Mouse (Mus musculus) liver, embryonic 14.5 days (tissue): Measurements from ENCODE around the gene Cpvl. TPM values are rescaled to one million over a fixed set of nuclear protein-coding genes. Genes with fewer than 3 reads are reported as not detected.

Experiments
- ATAC-seq: fragments of 200-750 bp; cut with Nextera tagmentation; 2 replicates; pipeline ENCODE4 v1.8.0; 2017; ENCODE audit warnings: moderate number of reproducible peaks, mild to moderate bottlenecking, moderate library complexity; ENCODE audit not compliant: insufficient read depth
- DNase-seq, 3 experiments: peaks; one replicate each; pipeline ENCODE4 v3.0.0-alpha.2; 2012 to 2013; ENCODE audit warnings: low read depth in 3 of 3, low spot score in 3 of 3
- H3K27ac ChIP-seq: fragments of 300-500 bp; sonication (generic); 2 replicates; pipeline ENCODE4 v1.5.1; 2014; ENCODE audit warnings: moderate library complexity, mild to moderate bottlenecking, control low read depth, inconsistent platforms
- H3K27me3 ChIP-seq: fragments of 300-500 bp; sonication (generic); 2 replicates; pipeline ENCODE4 v1.6.1; 2014; ENCODE audit warnings: mild to moderate bottlenecking, low read length, moderate library complexity; ENCODE audit not compliant: control insufficient read depth, insufficient read depth
- H3K36me3 ChIP-seq: fragments of 300-500 bp; sonication (generic); replicated peaks from 2 replicates; pipeline ENCODE4 v1.6.1; 2014; ENCODE audit warnings: low read depth; ENCODE audit not compliant: control insufficient read depth, insufficient read depth
- H3K4me1 ChIP-seq, 2 experiments: fragments of 200-500 bp in 1 of 2; fragments of 300-500 bp in 1 of 2; sonication (generic) in 1 of 2; replicated peaks; 2 replicates each; pipeline ENCODE4 v1.6.1; 2012 to 2014; ENCODE audit warnings: antibody characterized with exemption in 1 of 2, inconsistent platforms in 1 of 2, low read length in 1 of 2; ENCODE audit not compliant: control insufficient read depth in 2 of 2, insufficient read depth in 2 of 2
- H3K4me2 ChIP-seq: fragments of 300-500 bp; sonication (generic); 2 replicates; pipeline ENCODE4 v1.6.1; 2014; ENCODE audit warnings: low read depth, mild to moderate bottlenecking, control low read depth, moderate library complexity
- H3K4me3 ChIP-seq, 2 experiments: fragments of 200-500 bp in 1 of 2; fragments of 300-500 bp in 1 of 2; sonication (generic) in 1 of 2; 2 replicates each; pipeline ENCODE4 v1.5.1; 2012 to 2014; ENCODE audit warnings: low read depth in 2 of 2, low read length in 2 of 2, mild to moderate bottlenecking in 2 of 2, control low read depth in 1 of 2, inconsistent platforms in 1 of 2, moderate library complexity in 1 of 2; ENCODE audit not compliant: insufficient read depth in 1 of 2
- H3K9ac ChIP-seq: fragments of 300-500 bp; sonication (generic); replicated peaks from 2 replicates; pipeline ENCODE4 v1.6.1; 2014; ENCODE audit warnings: mild to moderate bottlenecking, control low read depth, moderate library complexity
- H3K9me3 ChIP-seq: fragments of 300-500 bp; sonication (generic); 2 replicates; pipeline ENCODE4 v1.6.1; 2016; ENCODE audit warnings: low read length, mixed read lengths; ENCODE audit not compliant: control insufficient read depth
- CTCF ChIP-seq: IDR thresholded peaks from 2 replicates; pipeline ENCODE4 v1.5.1; 2016; ENCODE audit warnings: antibody characterized with exemption, low read depth, control low read depth
- EP300 ChIP-seq: IDR thresholded peaks from 2 replicates; pipeline ENCODE4 v1.6.1; 2016; ENCODE audit warnings: antibody characterized with exemption, low read depth
- WGBS: fragments of 180-500 bp; shearing (Covaris S2); extraction: QIAGEN DNeasy Blood & Tissue Kit; methylation state at CpG from one replicate; pipeline ENCODE4 v1.1.7; 2014; ENCODE audit not compliant: insufficient replicate concordance; 5-methylcytosine and 5-hydroxymethylcytosine counted together
- polyA plus RNA-seq, 2 experiments: library from polyadenylated mRNA; depleted of rRNA in 1 of 2; stranded (reverse) in 1 of 2; unstranded in 1 of 2; fragments of >200 nt; fragmentation: Nextera tagmentation in 1 of 2; extraction: Ambion mirVana in 1 of 2; gene quantifications; 2 replicates each; pipeline versions ENCODE4 v1.2.1 to v1.2.3; 2012 to 2014

The Cpvl gene
- polyA plus RNA-seq, 2 experiments: not detected

DNA sequence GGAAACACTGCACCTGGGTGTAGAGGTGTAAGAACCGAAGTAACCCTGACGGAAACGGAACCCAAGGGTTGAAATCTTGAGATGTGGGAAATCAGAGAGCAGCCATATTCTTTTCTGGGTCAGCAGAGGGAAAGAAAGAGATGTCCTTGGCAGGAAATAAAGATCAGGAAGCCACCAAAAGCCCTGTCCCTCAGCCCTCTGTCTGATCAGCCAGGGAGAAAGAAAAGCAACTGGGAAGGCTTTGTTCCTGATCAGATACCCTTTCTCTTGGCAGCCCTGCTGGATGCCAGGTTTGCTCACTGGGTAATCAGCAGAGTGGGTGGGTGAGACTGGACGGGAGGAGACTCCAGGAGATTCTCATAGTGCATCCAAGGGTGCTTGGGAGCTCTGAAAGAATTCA is 27.1 kb downstream of the Cpvl start:
- Histone ChIP-seq H3K27ac (no peak overlapping the region), H3K4me2 (no peak overlapping the region), H3K27me3 (no peaks in the 10 kb centered on the region), H3K36me3 (no peaks in the 10 kb centered on the region), H3K4me1 (0 out of 4 replicates have a peak, but pooled peaks cover 0 to 2% of the 10 kb centered on the region in 2 experiments), H3K4me3 (no peak overlapping the region), H3K9ac (no peak overlapping the region), H3K9me3 (no peaks in the 10 kb centered on the region)
- ATAC-seq (no peak), DNase-seq (no peak)
- TF ChIP-seq CTCF: no peak
- no peak for TF ChIP-seq EP300
- WGBS: 68% methylated on average over 4 of the region's 4 CpGs

- 44% methylated on average over 9 of the region's 9 CpGs for WGBS
- Histone ChIP-seq H3K27me3 (no peaks in the 10 kb centered on the region), H3K27ac (no peak overlapping the region), H3K9ac (no peak overlapping the region), H3K4me1 (0 out of 4 replicates have a peak, but pooled peaks cover 0 to 2% of the 10 kb centered on the region in 2 experiments), H3K36me3 (no peaks in the 10 kb centered on the region), H3K4me2 (no peak overlapping the region), H3K9me3 (no peaks in the 10 kb centered on the region), H3K4me3 (no peak overlapping the region)
- TF ChIP-seq CTCF (no peak), EP300 (no peak)
- no peak for ATAC-seq
- no peak for DNase-seq
Measured at GRCm38 (mm10) chr6:53950876-53951275, 27.6 kb downstream of the Cpvl start.

DNA sequence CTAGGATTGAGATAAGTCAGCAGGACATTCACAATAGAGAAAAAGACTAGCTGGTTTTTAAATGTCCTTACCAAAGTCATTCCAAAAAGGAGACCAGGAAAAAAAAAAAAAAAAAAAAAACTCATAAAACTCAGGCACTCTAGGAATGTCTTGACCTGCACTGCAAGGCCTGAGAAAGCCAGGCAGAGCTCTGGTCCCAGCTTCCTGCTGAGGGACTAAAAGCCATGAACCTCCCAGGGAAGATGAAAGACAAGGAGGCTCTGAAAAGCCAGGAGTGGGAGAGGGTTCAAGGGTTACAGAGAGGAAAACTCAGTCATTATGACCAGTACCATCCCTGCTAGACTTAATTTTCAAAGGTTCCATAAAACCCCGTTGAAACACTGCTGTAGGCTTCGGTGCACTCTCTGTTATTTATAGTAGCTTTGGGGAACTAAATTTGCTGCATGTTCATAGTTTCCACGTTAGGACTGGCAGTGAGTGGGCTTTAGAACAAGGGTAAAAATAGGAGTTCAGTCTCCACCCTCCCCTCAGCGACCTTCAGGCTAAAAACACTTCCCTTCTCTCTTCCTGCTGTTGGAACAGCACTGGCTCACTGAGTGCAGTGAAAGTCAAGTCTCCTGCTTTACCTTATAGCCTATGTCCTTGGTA is 30.0 kb downstream of the Cpvl start:
- H3K9me3 ChIP-seq: no peaks in the 10 kb centered on the region
- no peaks in the 10 kb centered on the region for H3K27me3 ChIP-seq
- 8% methylated on average over 4 of the region's 4 CpGs for WGBS
- DNase-seq (no peak), ATAC-seq (no peak)
- TF ChIP-seq EP300: no peak
- H3K9ac ChIP-seq: no peak overlapping the region
- H3K36me3 ChIP-seq: no peaks in the 10 kb centered on the region
- no peak overlapping the region for H3K27ac ChIP-seq
- H3K4me3 ChIP-seq: no peak overlapping the region
- 0 out of 4 replicates have a peak, but pooled peaks cover 0 to 2% of the 10 kb centered on the region in 2 experiments for H3K4me1 ChIP-seq
- H3K4me2 ChIP-seq: no peak overlapping the region

DNA sequence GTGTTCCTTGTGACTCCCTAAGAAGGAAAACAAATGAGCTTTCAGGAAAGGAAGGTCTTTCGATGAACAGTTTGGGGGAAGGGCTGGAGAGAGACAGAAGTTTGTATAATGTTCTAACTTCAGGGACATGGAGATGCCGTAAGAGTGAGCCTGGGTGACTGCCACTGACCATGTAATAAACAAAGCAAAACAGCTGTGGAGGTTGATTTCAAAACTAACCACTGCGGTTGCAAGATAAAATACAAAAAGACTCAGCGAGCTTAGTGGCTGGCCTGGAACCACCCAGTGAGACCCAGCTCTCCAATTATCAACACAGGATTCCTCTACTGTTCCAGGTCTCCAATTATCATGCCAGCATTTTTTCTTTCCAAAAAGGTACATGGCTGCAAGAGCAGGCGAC is 33.6 kb downstream of the Cpvl start:
- H3K4me2 ChIP-seq: no peak overlapping the region
- no peak for DNase-seq
- peaks cover 0 to 2% of the 10 kb centered on the region in 2 experiments; a peak in 1 of 4 replicates for H3K4me1 ChIP-seq
- no peak overlapping the region for H3K4me3 ChIP-seq
- 48% methylated on average over 5 of the region's 5 CpGs for WGBS
- no peak for TF ChIP-seq CTCF
- TF ChIP-seq EP300: no peak
- H3K27me3 ChIP-seq: no peaks in the 10 kb centered on the region
- H3K27ac ChIP-seq: no peak overlapping the region
- H3K36me3 ChIP-seq: no peaks in the 10 kb centered on the region
- H3K9me3 ChIP-seq: no peaks in the 10 kb centered on the region
- no peak overlapping the region for H3K9ac ChIP-seq
- no peak for ATAC-seq

DNA sequence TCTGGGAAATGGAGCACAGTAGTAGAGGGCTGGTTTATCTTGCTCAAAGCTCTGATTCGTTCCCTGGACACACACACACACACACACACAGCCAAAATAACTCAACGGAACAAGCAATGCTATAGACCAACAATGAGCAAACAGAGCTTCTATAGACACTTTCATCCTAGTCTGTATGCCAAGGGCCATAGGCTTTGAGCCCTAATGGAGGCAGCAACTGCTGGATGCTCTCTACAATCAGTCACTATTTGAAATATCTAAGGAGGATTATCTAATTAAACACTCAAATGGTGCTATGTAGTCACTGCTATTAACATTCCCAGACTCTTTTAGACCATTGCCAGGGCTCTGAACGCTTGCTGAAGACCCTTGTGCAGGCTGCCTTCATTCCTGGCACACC is 34.1 kb downstream of the Cpvl start:
- 53% methylated on average over 3 of the region's 3 CpGs for WGBS
- H3K4me3 ChIP-seq: no peak overlapping the region
- no peaks in the 10 kb centered on the region for H3K36me3 ChIP-seq
- peaks cover 0 to 4% of the 10 kb centered on the region in 2 experiments; a peak in 1 of 4 replicates for H3K4me1 ChIP-seq
- H3K27ac ChIP-seq: no peak overlapping the region
- DNase-seq: no peak
- no peak for ATAC-seq
- TF ChIP-seq CTCF: no peak
- TF ChIP-seq EP300: no peak
- H3K4me2 ChIP-seq: no peak overlapping the region
- no peaks in the 10 kb centered on the region for H3K27me3 ChIP-seq
- H3K9me3 ChIP-seq: no peaks in the 10 kb centered on the region
- no peak overlapping the region for H3K9ac ChIP-seq
